Mouse (Mus musculus) ES-CJ7 (cell line): Measurements from ENCODE around the gene Pla2g12b.

Experiments used
- DNase-seq: peaks from one replicate; pipeline ENCODE4 v3.0.0; 2011; ENCODE audit warnings: low read depth, low spot score

The Pla2g12b gene

DNA sequence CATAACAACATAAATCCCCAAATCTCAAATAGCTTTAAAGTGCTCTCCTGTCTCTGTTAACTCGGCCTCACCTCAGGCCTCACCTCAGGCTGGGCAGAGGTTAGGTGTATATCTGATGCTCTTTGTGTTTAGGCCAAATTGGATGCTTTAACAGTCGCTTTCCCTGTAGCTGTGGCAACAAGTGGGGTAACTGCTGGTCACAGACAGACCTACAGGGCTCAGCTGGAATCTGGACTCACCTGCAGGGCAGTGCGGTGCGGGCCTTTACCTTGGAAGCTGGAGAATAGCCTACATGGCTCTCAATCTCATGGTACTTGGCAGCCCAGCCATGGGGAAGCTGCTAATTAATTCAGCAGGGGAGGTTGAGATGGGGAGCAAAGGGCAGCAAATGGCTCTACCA, 63.2 kb downstream of the Pla2g12b start:
- DNase-seq = no peak

DNA sequence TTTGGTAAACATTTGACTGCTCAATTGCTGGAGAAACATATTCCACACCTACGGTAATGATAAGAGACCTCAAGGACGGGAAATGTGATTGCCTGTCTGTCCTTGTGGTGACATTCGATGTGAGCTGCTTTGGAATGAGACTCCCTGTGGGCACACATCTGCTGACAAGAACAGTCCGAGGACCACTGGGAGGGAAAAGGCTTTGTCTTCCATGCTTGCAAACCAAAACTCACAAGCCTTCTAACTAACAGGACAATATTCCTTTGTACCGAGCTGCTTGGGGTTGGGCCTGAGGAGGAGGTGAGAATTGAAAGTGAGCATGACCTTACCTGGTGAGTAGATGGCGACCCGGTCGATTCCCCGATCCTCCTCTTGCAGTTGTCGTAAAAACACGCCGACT, 63.8 kb downstream of the Pla2g12b start:
- peak; percentile 36 for DNase-seq

DNA sequence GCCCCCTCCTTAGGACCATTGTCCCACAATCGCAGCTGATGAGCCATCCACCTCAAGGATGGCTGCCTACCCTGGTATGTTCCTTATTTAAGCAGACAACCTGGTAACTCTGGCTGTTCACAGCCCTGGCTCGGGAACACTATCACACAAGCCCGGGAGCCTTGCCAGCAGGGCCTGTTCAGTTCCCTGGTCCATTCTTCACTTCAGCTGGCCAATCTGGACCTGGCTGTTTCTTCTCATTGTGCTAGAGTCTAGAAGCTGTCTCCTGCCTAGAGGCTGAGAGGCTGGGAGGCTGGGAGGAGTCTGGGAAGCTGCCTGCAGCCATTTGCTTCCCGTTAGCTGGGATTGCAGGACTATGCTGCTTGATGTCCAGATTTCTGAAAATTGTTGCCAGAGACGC, 67.0 kb downstream of the Pla2g12b start:
- no peak for DNase-seq
